Mouse (Mus musculus) midbrain, embryonic 12.5 days (tissue): ENCODE results near the gene Cldn34c1. TPM values are rescaled to one million over a fixed set of nuclear protein-coding genes. Genes with fewer than 3 reads are reported as not detected.
"Not testable (repeated sequence)": the region's sequence is repeated elsewhere in the genome, so short reads cannot be mapped to it uniquely, and the experiment has no call there.

Experiments used
- ATAC-seq: fragments of 200-750 bp; cut with Nextera tagmentation; 2 replicates; pipeline ENCODE4 v1.8.0; 2017; ENCODE audit warnings: low read depth, moderate TSS enrichment, moderate library complexity; ENCODE audit not compliant: low FRiP score
- H3K27ac ChIP-seq: fragments of 300-500 bp; sonication (generic); replicated peaks from 2 replicates; pipeline ENCODE4 v1.5.1; 2016; ENCODE audit warnings: mild to moderate bottlenecking
- H3K27me3 ChIP-seq: fragments of 300-500 bp; sonication (generic); 2 replicates; pipeline ENCODE4 v1.6.1; 2016; ENCODE audit warnings: mild to moderate bottlenecking
- H3K36me3 ChIP-seq: fragments of 300-500 bp; sonication (generic); 2 replicates; pipeline ENCODE4 v1.6.1; 2016
- H3K4me1 ChIP-seq: fragments of 300-500 bp; sonication (generic); 2 replicates; pipeline ENCODE4 v1.6.1; 2016
- H3K4me2 ChIP-seq: fragments of 300-500 bp; sonication (generic); replicated peaks from 2 replicates; pipeline ENCODE4 v1.6.1; 2016; ENCODE audit warnings: mild to moderate bottlenecking, moderate library complexity
- H3K4me3 ChIP-seq: fragments of 300-500 bp; sonication (generic); 2 replicates; pipeline ENCODE4 v1.5.1; 2016; ENCODE audit warnings: mild to moderate bottlenecking
- H3K9ac ChIP-seq: fragments of 300-500 bp; sonication (generic); replicated peaks from 2 replicates; pipeline ENCODE4 v1.6.1; 2016; ENCODE audit warnings: mild to moderate bottlenecking, moderate library complexity
- H3K9me3 ChIP-seq: fragments of 300-500 bp; sonication (generic); 2 replicates; pipeline ENCODE4 v1.6.1; 2016; ENCODE audit warnings: mild to moderate bottlenecking
- WGBS: fragments of 180-500 bp; shearing (Covaris S2); methylation state at CpG from one replicate; pipeline ENCODE4 v1.1.7; 2016; 5-methylcytosine and 5-hydroxymethylcytosine counted together
- polyA plus RNA-seq: library from polyadenylated mRNA; unstranded; fragments of >200 nt; fragmentation: Nextera tagmentation; extraction: Ambion mirVana; gene quantifications from 2 replicates; pipeline ENCODE4 v1.2.1, GENCODE M21; 2016

Cldn34c1 gene
- 31.5 and 32.7 TPM in 2 replicates for polyA plus RNA-seq

DNA sequence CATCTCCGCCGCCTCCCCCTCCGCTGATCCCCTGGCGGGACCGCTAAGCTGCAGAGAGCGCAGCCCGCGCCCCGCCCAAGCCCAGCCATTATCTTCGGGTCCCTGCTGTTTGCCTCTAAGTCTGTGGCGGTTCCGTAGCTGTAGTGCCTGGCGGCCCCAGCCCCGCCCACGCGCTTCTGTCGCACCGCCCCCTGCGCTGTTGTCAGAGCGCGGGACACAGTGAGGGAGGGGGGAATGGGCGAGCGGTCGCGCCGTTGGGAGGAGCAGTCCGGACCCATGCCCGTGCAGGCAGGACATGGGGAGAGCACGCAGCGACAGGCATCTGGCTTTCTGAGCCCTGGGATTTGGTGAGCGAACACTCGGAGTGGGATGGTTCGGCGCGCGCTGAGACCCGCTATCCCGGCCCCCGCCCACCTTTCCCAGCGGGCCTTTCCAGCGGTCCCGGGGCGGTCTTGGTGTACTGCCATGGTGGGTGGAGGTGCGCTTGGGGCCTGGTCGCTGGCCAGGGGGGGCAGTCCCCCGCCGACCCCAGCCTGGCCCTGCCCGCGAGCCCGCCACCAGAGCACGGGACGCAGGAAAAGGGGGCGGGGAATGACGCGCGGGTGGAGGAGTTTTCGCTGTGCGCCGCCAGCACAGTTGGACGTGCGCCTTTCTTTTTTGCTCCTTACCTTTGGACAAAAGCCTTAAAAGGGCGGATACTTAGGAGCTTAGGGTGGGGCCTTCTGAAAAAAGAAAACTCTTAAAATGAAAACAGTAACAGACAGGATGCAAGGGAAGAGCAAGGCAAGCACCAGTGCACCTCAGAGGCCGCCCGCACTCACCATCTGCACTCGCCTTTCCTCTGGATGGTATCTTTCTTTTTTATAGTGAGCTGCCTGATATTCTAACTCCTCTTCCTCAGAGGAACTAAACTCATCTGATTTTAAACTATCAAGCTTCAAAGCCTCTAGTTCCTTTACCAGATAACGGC lies at the start of gene Cldn34c1:
Gene Cldn34c1 (plus strand): TSS at position 205 of the 970 bp plus-strand sequence.
- H3K4me1 ChIP-seq: no peaks in the 10 kb centered on the region
- WGBS: 6% methylated on average over 51 of the region's 66 CpGs
- H3K9ac ChIP-seq: peak within 1 kb of the TSS; percentile 61

GRCm38 (mm10) chrX:123087441-123087840 lies 15.9 kb upstream of the Cldn34c1 start:
- Histone ChIP-seq H3K4me1 (no peaks in the 10 kb centered on the region), H3K27me3 (no peaks in the 10 kb centered on the region), H3K4me2 (no peak overlapping the region), H3K9ac (no peak overlapping the region), H3K36me3 (no peaks in the 10 kb centered on the region), H3K4me3 (no peak overlapping the region), H3K9me3 (no peaks in the 10 kb centered on the region), H3K27ac (no peak overlapping the region)
- 84% methylated on average over 3 of the region's 3 CpGs for WGBS
- no peak for ATAC-seq

More for the DNA sequence above, at the start of gene Cldn34c1:
- ATAC-seq: peak; percentile 99
- peak within 1 kb of the TSS; percentile 46 for H3K4me2 ChIP-seq
- no peaks in the 10 kb centered on the region for H3K36me3 ChIP-seq
- peak within 1 kb of the TSS; percentile 55 for H3K4me3 ChIP-seq
- H3K9me3 ChIP-seq: no peaks in the 10 kb centered on the region
- H3K27ac ChIP-seq: peak within 1 kb of the TSS; percentile 97
- H3K27me3 ChIP-seq: no peaks in the 10 kb centered on the region

- H3K27me3 ChIP-seq, H3K4me1 ChIP-seq, H3K36me3 ChIP-seq, H3K9me3 ChIP-seq: not testable (repeated sequence)
- H3K9ac ChIP-seq: peak overlapping the region; percentile 61; the same call in 1 of the 2 replicates
- H3K27ac ChIP-seq: peak overlapping the region; percentile 97
- WGBS: 12% methylated on average over 5 of the region's 5 CpGs
- H3K4me2 ChIP-seq: peak overlapping the region; percentile 46; the same call in 1 of the 2 replicates
- peak overlapping the region; percentile 55 for H3K4me3 ChIP-seq
- ATAC-seq: peak; percentile 20; the same call in 1 of the 2 replicates
Measured at GRCm38 (mm10) chrX:123102806-123103205, 489 bp upstream of the Cldn34c1 start.

DNA sequence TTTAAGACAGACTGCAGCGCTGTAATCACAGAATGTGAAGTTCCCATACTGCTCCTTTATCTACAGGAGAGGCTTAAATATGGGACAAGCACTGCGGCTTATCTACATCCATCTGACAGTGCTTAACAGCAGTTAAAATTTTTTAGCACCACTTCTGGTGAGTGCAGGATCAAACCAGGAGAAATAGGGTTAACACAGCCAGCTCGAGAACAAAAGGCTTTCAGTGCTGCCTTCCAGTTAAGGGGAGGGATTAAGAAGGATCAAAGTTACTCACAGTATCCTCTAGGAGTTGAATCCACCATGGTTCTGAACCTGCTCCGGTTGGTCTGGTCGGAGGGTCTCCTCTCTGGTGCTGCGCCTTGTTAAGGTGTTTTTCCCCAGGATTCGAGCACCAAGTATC lies 1.4 kb downstream of the Cldn34c1 start:
- peak overlapping the region; percentile 55 for H3K4me3 ChIP-seq
- not testable (repeated sequence) for H3K9me3 ChIP-seq, H3K27me3 ChIP-seq, ATAC-seq, H3K36me3 ChIP-seq, H3K4me1 ChIP-seq
- peak overlapping the region; percentile 46 for H3K4me2 ChIP-seq
- peak overlapping the region; percentile 97; the same call in 1 of the 2 replicates for H3K27ac ChIP-seq
- WGBS: 17% methylated on average over 7 of the region's 7 CpGs
- H3K9ac ChIP-seq: peak overlapping the region; percentile 61

GRCm38 (mm10) chrX:123222381-123222780 lies 119.1 kb downstream of the Cldn34c1 start, which contains the start of gene Srsx:
Srsx (minus strand) TSS chrX:123222481.
- not testable (repeated sequence) for H3K9me3 ChIP-seq, H3K27ac ChIP-seq, H3K4me1 ChIP-seq, H3K4me2 ChIP-seq, H3K36me3 ChIP-seq, ATAC-seq, H3K27me3 ChIP-seq, H3K4me3 ChIP-seq, H3K9ac ChIP-seq
- 71% methylated on average over 1 of the region's 1 CpGs for WGBS

Other genes starting within 250 kb of the Cldn34c1 start
- not detected in 2 replicates for gene Gm17521, start 73.8 kb upstream of the Cldn34c1 start, polyA plus RNA-seq
- not detected in 2 replicates for gene Srsx, start 119.0 kb downstream of the Cldn34c1 start, polyA plus RNA-seq
- gene Gm17577, start 143.4 kb downstream of the Cldn34c1 start, polyA plus RNA-seq: not detected in 2 replicates